Mouse (Mus musculus) liver, embryonic 14.5 days (tissue): Measurements from ENCODE around the gene Prss33.

Experiments
- CTCF ChIP-seq: IDR thresholded peaks from 2 replicates; pipeline ENCODE4 v1.5.1; 2016; ENCODE audit warnings: antibody characterized with exemption, low read depth, control low read depth
- EP300 ChIP-seq: IDR thresholded peaks from 2 replicates; pipeline ENCODE4 v1.6.1; 2016; ENCODE audit warnings: antibody characterized with exemption, low read depth

DNA sequence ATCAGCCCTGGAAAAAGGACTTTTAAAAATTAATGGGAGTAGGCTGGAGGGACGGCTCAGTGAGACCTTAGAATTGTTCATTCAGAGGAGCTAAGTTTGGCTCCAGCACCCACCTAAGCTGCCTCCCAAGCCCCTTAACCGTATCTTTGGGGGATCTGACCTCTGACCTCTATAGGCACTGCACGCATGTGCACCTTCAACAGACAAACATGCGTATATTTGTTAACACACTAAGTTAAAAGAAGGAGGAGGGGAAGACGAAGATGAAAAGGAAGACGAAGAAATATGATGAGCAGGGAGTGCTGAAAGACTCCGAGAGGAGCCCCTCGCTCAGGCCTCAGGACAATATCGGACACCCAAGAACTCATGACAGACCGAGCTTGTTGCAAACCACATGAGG lies 34.2 kb downstream of the Prss33 start:
- TF ChIP-seq EP300 (no peak), CTCF (no peak)
